Mouse (Mus musculus): Measurements from ENCODE around the gene Wipf2.

DNA sequence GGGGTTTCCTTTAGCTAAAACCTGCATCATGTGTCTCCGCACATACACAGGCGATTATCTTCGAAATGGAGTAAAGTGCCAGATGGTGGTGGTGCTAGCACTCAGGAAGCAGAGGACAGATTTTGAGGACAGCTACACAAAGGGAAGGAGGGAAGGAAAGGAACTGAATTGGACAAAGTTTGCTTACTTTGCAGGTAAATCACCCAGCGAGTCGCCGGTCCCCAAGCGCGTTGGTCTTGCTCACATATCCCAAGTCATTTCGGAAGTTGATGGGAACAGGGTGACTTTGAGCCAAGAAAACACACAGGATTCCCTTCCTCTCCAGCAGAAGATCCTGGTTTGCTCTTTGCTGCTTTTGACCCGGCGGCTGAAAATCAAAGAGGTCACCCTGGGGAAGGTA, 55.6 kb downstream of the Wipf2 start:
- TF ChIP-seq POLR2A (IDR thresholded peaks at IDR 0.05; ENCODE audit: insufficient read depth, low read length) (no peak), EP300 (IDR thresholded peaks at IDR 0.05; ENCODE audit: insufficient read depth, low read depth, low read length) (no peak), CTCF (IDR thresholded peaks at IDR 0.05; ENCODE audit: low read depth, low read length) (no peak)
